Mouse (Mus musculus): Measurements from ENCODE around the gene Gm8356. TPM values are rescaled to one million over a fixed set of nuclear protein-coding genes. Genes with fewer than 3 reads are reported as not detected.
"Not testable (repeated sequence)": the region's sequence is repeated elsewhere in the genome, so short reads cannot be mapped to it uniquely, and the experiment has no call there.

Gene Gm8356
- polyA plus RNA-seq (2012; fragmentation: generic; extraction: Trizol): not detected

- H3K27me3 ChIP-seq (ENCODE audit: control insufficient read depth, insufficient read depth, insufficient read length); H3K4me2 ChIP-seq (ENCODE audit: low read depth); H3K36me3 ChIP-seq (ENCODE audit: control insufficient read depth, insufficient read depth); H3K4me3 ChIP-seq; H3K79me2 ChIP-seq (ENCODE audit: control insufficient read depth, insufficient read depth); H3ac ChIP-seq (ENCODE audit: control insufficient read depth, insufficient read length): not testable (repeated sequence)
These were observed at the start of gene Gm8356 for GRCm38 (mm10) chr14:6537190-6537589. TSS of gene Gm8356 (minus strand) at chr14:6537290.

DNA sequence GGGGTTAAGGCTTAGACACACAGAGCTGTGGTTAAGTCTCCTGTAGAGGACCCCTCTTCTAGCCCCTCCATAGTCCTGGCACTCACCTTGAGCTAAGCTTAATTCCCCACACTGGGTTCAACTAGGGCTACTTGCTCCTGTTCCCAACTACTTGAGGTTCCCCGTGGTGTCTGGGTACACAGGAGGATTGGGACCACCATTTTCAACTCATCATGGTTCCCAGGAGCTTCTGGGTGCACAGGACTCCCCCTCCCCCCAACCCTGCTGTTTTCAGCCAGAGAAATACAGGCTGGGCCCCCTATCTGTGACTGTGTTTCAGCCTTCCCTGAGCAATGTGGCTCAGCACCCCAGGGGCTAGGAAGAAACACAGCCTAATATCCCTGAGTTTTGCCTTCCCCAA is 50.8 kb downstream of the Gm8356 start:
- H3K27me3 ChIP-seq (ENCODE audit: control insufficient read depth, insufficient read depth, insufficient read length); H3K79me2 ChIP-seq (ENCODE audit: control insufficient read depth, insufficient read depth); H3K4me2 ChIP-seq (ENCODE audit: low read depth); H3ac ChIP-seq (ENCODE audit: control insufficient read depth, insufficient read length); H3K4me3 ChIP-seq; H3K36me3 ChIP-seq (ENCODE audit: control insufficient read depth, insufficient read depth): not testable (repeated sequence)

- H3K27me3 ChIP-seq (ENCODE audit: control insufficient read depth, insufficient read depth, insufficient read length); H3K79me2 ChIP-seq (ENCODE audit: control insufficient read depth, insufficient read depth); H3K4me2 ChIP-seq (ENCODE audit: low read depth); H3ac ChIP-seq (ENCODE audit: control insufficient read depth, insufficient read length); H3K36me3 ChIP-seq (ENCODE audit: control insufficient read depth, insufficient read depth); H3K4me3 ChIP-seq: not testable (repeated sequence)
These were observed 51.5 kb downstream of the Gm8356 start for GRCm38 (mm10) chr14:6485541-6485940.

GRCm38 (mm10) chr14:6482126-6482525 is 55.0 kb downstream of the Gm8356 start:
- H3K36me3 ChIP-seq (ENCODE audit: control insufficient read depth, insufficient read depth); H3ac ChIP-seq (ENCODE audit: control insufficient read depth, insufficient read length); H3K4me2 ChIP-seq (ENCODE audit: low read depth); H3K4me3 ChIP-seq; H3K79me2 ChIP-seq (ENCODE audit: control insufficient read depth, insufficient read depth); H3K27me3 ChIP-seq (ENCODE audit: control insufficient read depth, insufficient read depth, insufficient read length): not testable (repeated sequence)

Other genes with a start within 250 kb of the Gm8356 start
- gene Gm21103, start 232.4 kb downstream of the Gm8356 start, polyA plus RNA-seq (2012; fragmentation: generic; extraction: Trizol): not detected
- gene Gm3618, start 193.6 kb downstream of the Gm8356 start, polyA plus RNA-seq (2012; fragmentation: generic; extraction: Trizol): not detected
- gene Gm16440, start 147.0 kb downstream of the Gm8356 start, polyA plus RNA-seq (2012; fragmentation: generic; extraction: Trizol): not detected
- gene Gm3591, start 124.8 kb downstream of the Gm8356 start, polyA plus RNA-seq (2012; fragmentation: generic; extraction: Trizol): not detected
- gene Gm3594, start 92.7 kb downstream of the Gm8356 start, polyA plus RNA-seq (2012; fragmentation: generic; extraction: Trizol): not detected
- not detected for gene Gm3629, start 53.3 kb upstream of the Gm8356 start, polyA plus RNA-seq (2012; fragmentation: generic; extraction: Trizol)
- not detected for gene Gm3460, start 85.1 kb upstream of the Gm8356 start, polyA plus RNA-seq (2012; fragmentation: generic; extraction: Trizol)
- gene Gm10251, start 146.9 kb upstream of the Gm8356 start, polyA plus RNA-seq (2012; fragmentation: generic; extraction: Trizol): not detected
- gene Gm8050, start 183.0 kb upstream of the Gm8356 start, polyA plus RNA-seq (2012; fragmentation: generic; extraction: Trizol): not detected
- 0.55 TPM for gene Gm3636, start 205.0 kb upstream of the Gm8356 start, polyA plus RNA-seq (2012; fragmentation: generic; extraction: Trizol)
- gene Gm8362, start 237.1 kb upstream of the Gm8356 start, polyA plus RNA-seq (2012; fragmentation: generic; extraction: Trizol): not detected

All from myocyte (in vitro differentiated cells).